Mouse (Mus musculus): ENCODE data around the gene Plcb4. TPM values are rescaled to one million over a fixed set of nuclear protein-coding genes. Genes with fewer than 3 reads are reported as not detected.
"Not testable (repeated sequence)": the region's sequence is repeated elsewhere in the genome, so short reads cannot be mapped to it uniquely, and the experiment has no call there.

The Plcb4 gene
- polyA plus RNA-seq, 1 experiment from 2014 or later: 36.3 TPM

DNA sequence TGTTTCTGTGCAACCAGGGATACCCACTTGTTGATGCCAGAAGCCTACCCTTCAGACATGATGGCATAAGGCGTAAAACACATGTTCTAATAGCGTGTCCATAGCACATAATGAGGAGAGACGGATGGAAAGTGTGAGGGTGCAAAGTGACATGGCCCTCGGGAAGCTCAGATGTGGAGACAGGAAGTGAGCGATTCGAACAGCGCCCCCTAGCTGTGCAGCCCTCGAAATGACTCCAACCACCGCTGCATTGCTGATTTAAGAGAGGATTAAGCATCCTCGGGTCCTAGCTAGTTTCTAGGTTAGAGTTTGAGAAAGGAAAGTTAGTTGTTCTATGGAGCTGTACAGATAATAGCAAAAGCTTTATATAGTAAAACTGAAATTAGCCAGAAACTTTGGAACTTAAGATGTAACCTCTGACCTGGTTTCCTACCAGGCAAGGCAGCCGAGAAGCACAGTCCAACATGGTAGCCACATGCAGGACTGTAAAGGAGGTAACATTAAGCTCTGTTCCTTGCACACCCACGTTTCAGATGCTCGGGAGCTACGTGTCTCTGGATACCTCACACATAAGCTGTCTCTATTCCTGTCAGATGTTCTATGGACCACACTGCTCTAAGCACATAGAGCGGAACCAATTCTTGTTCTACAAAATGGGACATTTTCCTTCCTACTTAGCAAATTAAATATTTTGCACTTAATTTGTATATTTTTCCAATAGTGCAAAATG lies 326.9 kb downstream of the Plcb4 start:
- no peak overlapping the region for H3K4me2 ChIP-seq (ENCODE audit: low read length)
- no peaks in the 10 kb centered on the region for H3K4me1 ChIP-seq (ENCODE audit: control insufficient read depth, insufficient read depth, low read depth, low read length)
- H3K27me3 ChIP-seq (replicated peaks; ENCODE audit: control insufficient read depth, insufficient read depth, low read length): no peaks in the 10 kb centered on the region
- H3K9ac ChIP-seq (ENCODE audit: low read depth, low read length): no peak overlapping the region
- no peaks in the 10 kb centered on the region for H3K9me3 ChIP-seq (ENCODE audit: control insufficient read depth, low read length)
- H3K36me3 ChIP-seq (ENCODE audit: control insufficient read depth, insufficient read depth, low read length): peaks cover 8% of the 10 kb centered on the region; the same call in 1 of the 2 replicates
- no peak for ATAC-seq
- 86% methylated on average over 15 of the region's 15 CpGs for WGBS
- H3K4me3 ChIP-seq (ENCODE audit: low read length): no peak overlapping the region
- H3K27ac ChIP-seq (ENCODE audit: low read depth, low read length): no peak overlapping the region

DNA sequence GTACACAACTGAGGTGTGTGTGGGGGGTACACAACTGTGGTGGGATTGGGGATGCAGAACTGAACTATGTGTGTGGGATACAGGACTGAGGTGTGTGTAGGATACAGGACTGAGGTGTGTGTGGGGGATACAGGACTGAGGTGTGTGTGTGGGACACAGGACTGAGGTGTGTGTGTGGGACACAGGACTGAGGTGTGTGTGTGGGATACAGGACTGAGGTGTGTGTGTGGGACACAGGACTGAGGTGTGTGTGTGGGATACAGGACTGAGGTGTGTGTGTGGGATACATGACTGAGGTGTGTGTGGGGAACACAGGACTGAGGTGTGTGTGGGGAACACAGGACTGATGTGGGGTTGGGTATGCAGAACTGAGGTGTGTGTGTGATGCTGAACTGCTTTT lies 329.7 kb downstream of the Plcb4 start:
- not testable (repeated sequence) for H3K4me2 ChIP-seq (ENCODE audit: low read length); H3K27me3 ChIP-seq (replicated peaks; ENCODE audit: control insufficient read depth, insufficient read depth, low read length); H3K9me3 ChIP-seq (ENCODE audit: control insufficient read depth, low read length); H3K27ac ChIP-seq (ENCODE audit: low read depth, low read length); ATAC-seq; H3K36me3 ChIP-seq (ENCODE audit: control insufficient read depth, insufficient read depth, low read length); H3K4me3 ChIP-seq (ENCODE audit: low read length); H3K4me1 ChIP-seq (ENCODE audit: control insufficient read depth, insufficient read depth, low read depth, low read length); H3K9ac ChIP-seq (ENCODE audit: low read depth, low read length)

DNA sequence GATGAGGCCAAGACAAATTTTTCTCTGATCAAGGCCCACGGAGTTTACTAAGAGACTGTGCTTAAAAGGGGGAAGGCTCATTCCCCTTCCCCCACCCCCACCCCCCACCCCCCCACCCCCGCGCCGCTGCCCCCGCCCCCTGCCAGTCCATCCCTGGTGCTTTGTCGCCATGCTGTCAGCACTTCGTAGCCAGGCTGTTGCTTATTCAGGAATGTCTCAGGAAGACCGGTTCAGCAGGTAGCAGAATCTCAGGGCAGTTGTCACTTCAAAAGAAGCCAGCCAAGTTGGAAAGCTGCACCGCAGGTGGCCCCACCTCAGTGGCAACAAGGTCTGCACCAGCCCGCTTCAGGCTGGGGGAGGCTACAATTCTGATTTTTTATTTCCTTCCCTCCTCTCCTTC lies 331.9 kb downstream of the Plcb4 start:
- not testable (repeated sequence) for H3K9me3 ChIP-seq (ENCODE audit: control insufficient read depth, low read length); H3K27me3 ChIP-seq (replicated peaks; ENCODE audit: control insufficient read depth, insufficient read depth, low read length); H3K4me3 ChIP-seq (ENCODE audit: low read length); H3K36me3 ChIP-seq (ENCODE audit: control insufficient read depth, insufficient read depth, low read length); ATAC-seq; H3K4me2 ChIP-seq (ENCODE audit: low read length); H3K27ac ChIP-seq (ENCODE audit: low read depth, low read length); H3K4me1 ChIP-seq (ENCODE audit: control insufficient read depth, insufficient read depth, low read depth, low read length); H3K9ac ChIP-seq (ENCODE audit: low read depth, low read length)
- WGBS: 70% methylated on average over 4 of the region's 10 CpGs

DNA sequence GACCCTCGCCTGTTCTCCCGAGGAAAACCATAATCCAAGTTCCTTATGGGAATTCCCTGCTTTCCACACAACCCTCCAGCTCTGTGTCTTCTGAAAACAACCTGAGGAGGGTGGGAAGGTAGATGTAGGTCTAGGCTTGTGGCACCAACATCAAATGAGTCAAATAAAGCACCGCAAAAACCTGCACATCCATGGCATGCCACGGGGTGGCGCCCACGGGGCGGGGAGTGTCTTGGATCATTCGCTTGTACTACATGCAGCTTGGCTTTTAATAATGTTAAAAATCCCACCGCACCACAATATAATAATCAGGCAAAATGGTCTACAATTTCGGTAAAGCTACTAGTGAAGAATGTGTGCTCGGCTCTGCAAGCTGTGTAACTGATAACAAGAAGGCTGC lies 334.5 kb downstream of the Plcb4 start:
- H3K27me3 ChIP-seq (replicated peaks; ENCODE audit: control insufficient read depth, insufficient read depth, low read length): no peaks in the 10 kb centered on the region
- no peak overlapping the region for H3K4me2 ChIP-seq (ENCODE audit: low read length)
- H3K4me1 ChIP-seq (ENCODE audit: control insufficient read depth, insufficient read depth, low read depth, low read length): peaks cover 9% of the 10 kb centered on the region
- H3K4me3 ChIP-seq (ENCODE audit: low read length): no peak overlapping the region
- H3K9me3 ChIP-seq (ENCODE audit: control insufficient read depth, low read length): no peaks in the 10 kb centered on the region
- H3K9ac ChIP-seq (ENCODE audit: low read depth, low read length): no peak overlapping the region
- no peaks in the 10 kb centered on the region for H3K36me3 ChIP-seq (ENCODE audit: control insufficient read depth, insufficient read depth, low read length)
- WGBS: 82% methylated on average over 11 of the region's 11 CpGs
- no peak overlapping the region for H3K27ac ChIP-seq (ENCODE audit: low read depth, low read length)
- no peak for ATAC-seq

DNA sequence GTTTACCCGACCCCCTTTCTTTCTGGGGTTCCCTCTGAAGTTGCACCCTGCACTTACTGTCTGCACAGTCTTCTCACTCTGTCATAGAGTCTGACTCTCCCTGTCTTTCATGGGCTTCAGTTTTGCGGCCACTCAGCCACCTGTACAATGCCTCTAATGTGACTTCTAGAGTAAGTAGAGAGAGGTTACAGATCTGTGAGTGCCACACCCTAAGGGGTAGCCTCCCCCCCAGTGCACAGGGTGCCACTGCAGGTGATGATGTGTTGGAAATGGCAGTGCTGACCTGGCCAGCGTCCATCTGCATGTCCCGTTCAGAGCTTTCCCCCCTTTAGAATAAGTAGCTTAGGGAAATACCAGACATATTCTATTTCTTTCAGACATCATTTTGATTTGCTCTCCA lies 336.4 kb downstream of the Plcb4 start:
- no peak overlapping the region for H3K4me3 ChIP-seq (ENCODE audit: low read length)
- no peak overlapping the region for H3K9ac ChIP-seq (ENCODE audit: low read depth, low read length)
- no peak overlapping the region for H3K27ac ChIP-seq (ENCODE audit: low read depth, low read length)
- H3K9me3 ChIP-seq (ENCODE audit: control insufficient read depth, low read length): no peaks in the 10 kb centered on the region
- ATAC-seq: no peak
- no peak overlapping the region for H3K4me2 ChIP-seq (ENCODE audit: low read length)
- H3K4me1 ChIP-seq (ENCODE audit: control insufficient read depth, insufficient read depth, low read depth, low read length): peaks cover 9% of the 10 kb centered on the region
- no peaks in the 10 kb centered on the region for H3K36me3 ChIP-seq (ENCODE audit: control insufficient read depth, insufficient read depth, low read length)
- 92% methylated on average over 4 of the region's 4 CpGs for WGBS
- H3K27me3 ChIP-seq (replicated peaks; ENCODE audit: control insufficient read depth, insufficient read depth, low read length): no peaks in the 10 kb centered on the region

DNA sequence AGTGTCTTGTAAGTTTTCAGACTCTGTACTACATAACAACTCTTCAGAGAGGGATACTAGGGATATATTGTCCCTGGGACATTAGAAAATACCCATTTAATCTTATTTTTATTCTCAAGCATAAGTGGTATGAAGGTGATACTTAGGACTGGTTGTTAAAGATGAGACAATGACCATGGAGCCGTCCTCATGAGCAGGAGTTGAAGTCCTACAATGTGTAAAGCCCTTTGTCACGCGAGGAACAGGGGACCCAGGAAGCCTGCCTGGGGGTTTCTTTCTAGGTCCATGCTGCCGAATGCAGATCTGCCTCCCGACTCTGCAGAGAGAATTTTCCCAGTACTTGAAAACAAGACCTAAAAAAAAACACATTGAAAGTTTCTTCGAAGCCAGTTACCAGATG lies 338.1 kb downstream of the Plcb4 start:
- H3K4me2 ChIP-seq (ENCODE audit: low read length): no peak overlapping the region
- H3K4me1 ChIP-seq (ENCODE audit: control insufficient read depth, insufficient read depth, low read depth, low read length): peaks cover 9% of the 10 kb centered on the region
- ATAC-seq: no peak
- H3K27me3 ChIP-seq (replicated peaks; ENCODE audit: control insufficient read depth, insufficient read depth, low read length): no peaks in the 10 kb centered on the region
- WGBS: 82% methylated on average over 6 of the region's 6 CpGs
- H3K4me3 ChIP-seq (ENCODE audit: low read length): no peak overlapping the region
- H3K27ac ChIP-seq (ENCODE audit: low read depth, low read length): peak overlapping the region; percentile 62; the same call in 1 of the 2 replicates
- no peak overlapping the region for H3K9ac ChIP-seq (ENCODE audit: low read depth, low read length)
- no peaks in the 10 kb centered on the region for H3K36me3 ChIP-seq (ENCODE audit: control insufficient read depth, insufficient read depth, low read length)
- H3K9me3 ChIP-seq (ENCODE audit: control insufficient read depth, low read length): no peaks in the 10 kb centered on the region

DNA sequence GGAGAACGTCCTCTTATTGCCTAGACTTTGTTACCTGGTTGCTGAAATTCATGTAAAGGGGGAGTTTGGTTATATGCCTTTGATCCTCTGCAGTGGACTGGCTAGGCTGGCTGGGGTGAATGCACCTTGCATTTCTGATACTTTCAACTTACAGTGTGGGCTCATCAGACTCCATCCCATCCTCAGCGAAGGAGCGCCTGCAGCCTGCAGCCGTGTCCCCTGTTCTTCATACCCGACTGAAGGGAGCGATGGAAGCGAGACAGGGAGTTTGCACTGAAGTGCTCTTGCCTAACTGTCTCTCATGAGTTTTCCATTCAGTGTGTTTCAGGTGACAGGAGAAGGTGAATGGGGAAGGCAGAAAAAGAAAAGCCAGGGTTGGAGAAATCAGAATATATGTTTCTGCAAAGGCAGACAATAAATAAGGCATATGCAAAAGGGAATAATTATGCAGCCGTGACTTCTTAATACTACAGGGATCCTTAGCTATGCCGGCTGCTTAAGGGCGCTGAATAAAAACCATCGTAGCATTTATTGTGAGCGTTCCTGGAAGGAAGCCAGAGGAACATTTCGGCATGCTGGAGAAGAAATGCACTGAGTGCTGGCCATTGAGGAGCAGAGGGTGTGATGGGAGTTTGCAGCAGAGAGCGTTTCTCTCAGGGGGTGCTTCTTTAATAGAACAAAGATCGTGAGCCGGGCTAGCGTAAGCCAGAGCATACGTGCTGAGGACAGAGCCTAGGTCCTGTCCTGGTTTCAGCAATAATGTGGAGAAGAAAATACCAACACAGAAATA lies 338.7 kb downstream of the Plcb4 start:
- H3K36me3 ChIP-seq (ENCODE audit: control insufficient read depth, insufficient read depth, low read length): no peaks in the 10 kb centered on the region
- peak overlapping the region; percentile 25; the same call in 1 of the 2 replicates for H3K9ac ChIP-seq (ENCODE audit: low read depth, low read length)
- peaks cover 9% of the 10 kb centered on the region for H3K4me1 ChIP-seq (ENCODE audit: control insufficient read depth, insufficient read depth, low read depth, low read length)
- H3K4me3 ChIP-seq (ENCODE audit: low read length): no peak overlapping the region
- H3K27ac ChIP-seq (ENCODE audit: low read depth, low read length): peak overlapping the region; percentile 62
- peak overlapping the region; percentile 23 for H3K4me2 ChIP-seq (ENCODE audit: low read length)
- no peaks in the 10 kb centered on the region for H3K9me3 ChIP-seq (ENCODE audit: control insufficient read depth, low read length)
- ATAC-seq: peak; percentile 32
- WGBS: 34% methylated on average over 18 of the region's 18 CpGs
- no peaks in the 10 kb centered on the region for H3K27me3 ChIP-seq (replicated peaks; ENCODE audit: control insufficient read depth, insufficient read depth, low read length)

DNA sequence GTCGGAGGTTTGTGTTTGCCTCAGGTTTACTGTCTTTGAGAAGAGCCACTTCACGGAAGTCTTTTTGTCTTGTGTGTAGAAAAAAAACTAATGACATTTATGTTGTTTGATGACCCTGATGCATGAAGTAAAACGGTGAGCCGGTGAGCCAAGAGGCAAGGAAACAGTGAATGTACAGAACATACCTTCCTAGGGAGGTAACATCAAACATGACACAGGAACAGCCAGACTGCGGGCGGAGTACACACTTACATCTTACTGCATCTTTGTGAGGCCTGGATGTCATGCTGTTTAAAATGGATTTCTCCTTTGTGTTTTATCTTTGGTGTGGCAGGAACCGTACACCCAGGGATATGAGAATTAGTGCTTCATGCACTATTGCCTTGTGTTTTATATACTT lies 340.1 kb downstream of the Plcb4 start:
- Histone ChIP-seq H3K4me1 (ENCODE audit: control insufficient read depth, insufficient read depth, low read depth, low read length) (peaks cover 9% of the 10 kb centered on the region), H3K36me3 (ENCODE audit: control insufficient read depth, insufficient read depth, low read length) (peaks cover 5% of the 10 kb centered on the region; the same call in 1 of the 2 replicates), H3K4me3 (ENCODE audit: low read length) (no peak overlapping the region), H3K9me3 (ENCODE audit: control insufficient read depth, low read length) (no peaks in the 10 kb centered on the region), H3K27me3 (replicated peaks; ENCODE audit: control insufficient read depth, insufficient read depth, low read length) (no peaks in the 10 kb centered on the region), H3K27ac (ENCODE audit: low read depth, low read length) (no peak overlapping the region), H3K4me2 (ENCODE audit: low read length) (no peak overlapping the region), H3K9ac (ENCODE audit: low read depth, low read length) (no peak overlapping the region)
- no peak for ATAC-seq
- 77% methylated on average over 7 of the region's 7 CpGs for WGBS

DNA sequence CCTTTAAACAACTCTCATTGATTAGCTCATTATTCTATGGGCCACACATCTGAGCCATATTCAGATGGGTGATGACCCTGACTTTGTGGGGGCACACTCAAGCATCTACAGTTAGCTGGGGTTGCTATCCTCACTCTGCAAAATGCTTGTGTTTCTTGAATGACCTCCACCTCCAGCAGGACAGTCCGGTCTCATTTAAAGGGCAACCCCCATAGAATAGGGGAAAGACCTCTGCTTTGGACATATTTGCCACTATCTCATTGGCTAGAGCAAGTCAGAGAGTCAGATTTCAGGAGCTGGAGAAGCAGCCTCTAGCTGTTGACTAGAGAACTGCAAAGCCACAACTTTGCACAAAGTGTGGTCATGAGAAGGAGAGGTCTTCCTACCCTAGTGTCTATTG lies 340.6 kb downstream of the Plcb4 start:
- H3K4me2 ChIP-seq (ENCODE audit: low read length): no peak overlapping the region
- H3K36me3 ChIP-seq (ENCODE audit: control insufficient read depth, insufficient read depth, low read length): peaks cover 6% of the 10 kb centered on the region; the same call in 1 of the 2 replicates
- 67% methylated on average over 1 of the region's 1 CpGs for WGBS
- no peaks in the 10 kb centered on the region for H3K27me3 ChIP-seq (replicated peaks; ENCODE audit: control insufficient read depth, insufficient read depth, low read length)
- H3K9ac ChIP-seq (ENCODE audit: low read depth, low read length): no peak overlapping the region
- no peak overlapping the region for H3K4me3 ChIP-seq (ENCODE audit: low read length)
- peaks cover 9% of the 10 kb centered on the region for H3K4me1 ChIP-seq (ENCODE audit: control insufficient read depth, insufficient read depth, low read depth, low read length)
- no peaks in the 10 kb centered on the region for H3K9me3 ChIP-seq (ENCODE audit: control insufficient read depth, low read length)
- no peak for ATAC-seq
- no peak overlapping the region for H3K27ac ChIP-seq (ENCODE audit: low read depth, low read length)

All from hindbrain, embryonic 16.5 days (tissue).